11 mouse cellular contexts compared by ENCODE assay signal in genomic region chr12:31507718-31508364, GRCm38 (mm10). TPM values are rescaled to one million over a fixed set of nuclear protein-coding genes. Genes with fewer than 3 reads are reported as not detected.
A peak's percentile ranks its signal among the peaks of the same experiment; 100 is the strongest.
DNase-seq lines count a peak whose midpoint lies in the region; ATAC-seq and TF ChIP-seq lines count a peak whose summit lies in the region.
"Had no signal": no experiment of that assay in that cellular context is flagged by ENCODE, and none has a peak within 500 bp of the region (broad histone marks: within the 10 kb centered on the region; RNA-seq: fewer than 3 reads in every experiment).

No protein-coding gene starts in this region.

- TF ChIP-seq POLR2A in cerebellum, adult 2 months (IDR thresholded peaks at IDR 0.05; ENCODE audit: borderline replicate concordance, insufficient read depth, low read length), result no peak

- no peak; the same call in 1 of the 2 replicates for ATAC-seq in cerebellum, adult (ENCODE audit: insufficient number of reproducible peaks, low FRiP score, low TSS enrichment)
- 0 out of 2 replicates have a peak, but pooled peaks have one; percentile 36 for ATAC-seq in common myeloid progenitor, adult 5-6 weeks (replicated peaks; ENCODE audit: low read depth, poor library complexity, severe bottlenecking)

- no peak overlapping the region for H3K4me3 ChIP-seq in cerebellum, adult 2 months (replicated peaks; ENCODE audit: insufficient read depth, low read depth, low read length)
- no peak overlapping the region for H3K4me3 ChIP-seq in layer of hippocampus, adult 2 months

- WGBS in cerebellum, adult 2 months, result 38% methylated on average over 6 of the region's 6 CpGs

- peak; percentile 36; the same call in 1 of the 2 replicates for TF ChIP-seq CTCF in cerebellum, adult 2 months (IDR thresholded peaks at IDR 0.05; ENCODE audit: borderline replicate concordance, insufficient read depth, low read depth, low read length)
- peak; percentile 84 for TF ChIP-seq CTCF in layer of hippocampus, adult 2 months (conservative IDR thresholded peaks at IDR 0.05)

- no peak overlapping the region for H3K27ac ChIP-seq in cerebellum, adult 2 months (ENCODE audit: insufficient read depth, low read length)
- H3K27ac ChIP-seq in layer of hippocampus, adult 2 months, result peak overlapping the region; percentile 6; the same call in 1 of the 2 replicates

- DNase-seq in cerebellum, adult 2 months, result peak in 1 of 2 experiments; percentile 49
- DNase-seq in layer of hippocampus, adult 2 months (ENCODE audit: low spot score in 2 of 2), result peak in 1 of 2 experiments; percentile 58
- DNase-seq in layer of hippocampus, adult 8-10 months (ENCODE audit: low spot score in 2 of 2), result no peak
- peak; percentile 61 for DNase-seq in CD4-positive, CD25-positive, alpha-beta regulatory T cell, adult 2 months (ENCODE audit: low read depth, low spot score)
- no peak for DNase-seq in natural killer cell, adult 2 months (ENCODE audit: low spot score in 2 of 2)
- DNase-seq in spleen, postnatal 10 days (ENCODE audit: low spot score in 2 of 2), result no peak

- no peaks in the 10 kb centered on the region for H3K4me1 ChIP-seq in cerebellum, adult 2 months (ENCODE audit: control insufficient read depth, insufficient read depth, low read length)

- no peaks in the 10 kb centered on the region for H3K27me3 ChIP-seq in cerebellum, adult 2 months (ENCODE audit: control insufficient read depth, insufficient read depth, low read length)

RNA-seq across cellular contexts. Expression of gene Cbll1, which starts 8.4 kb away (rescaled TPM):
- 11.3 and 13.3 TPM in 2 replicates for polyA plus RNA-seq in cerebellum, adult 2 months (2012; rRNA removed)
- total RNA-seq in layer of hippocampus, adult 2 months (2021), result 10 to 100 TPM; 23.7 to 27.1 TPM
- total RNA-seq in layer of hippocampus, adult 8-10 months (2022), result 10 to 100 TPM; 22.4 to 26.9 (median 25.1) TPM
- 14.2 and 15.1 TPM in 2 replicates for total RNA-seq in common myeloid progenitor, adult 5-6 weeks (2017)

RNA-seq across cellular contexts. Expression of gene Slc26a4, which starts 51.9 kb away (rescaled TPM):
- polyA plus RNA-seq in cerebellum, adult 2 months (2012; rRNA removed), result 0.05 TPM in 1 of 2 replicates, not detected in the other
- 10 to 100 TPM; 10.5 to 11.3 TPM for total RNA-seq in layer of hippocampus, adult 2 months (2021)
- total RNA-seq in layer of hippocampus, adult 8-10 months (2022), result 10 to 100 TPM in 3 of 4 experiments, 1 to 10 TPM in 1; 9.8 to 13.1 (median 10.8) TPM
- total RNA-seq in common myeloid progenitor, adult 5-6 weeks (2017), result not detected in 2 replicates
- total RNA-seq: heart, adult 18-20 months had no signal
- polyA plus RNA-seq: G1E; lung, embryonic 16.5 days had no signal

Comparison
In these comparisons a context has a peak if more than half of its experiments do, and no peak if none do; other contexts are left out.
1. RNA of gene Slc26a4, which starts 51.9 kb away (total RNA-seq): 9.8 to 13.1 TPM in layer of hippocampus, adult 8-10 months and 10.5 to 11.3 TPM in layer of hippocampus, adult 2 months; not detected in common myeloid progenitor, adult 5-6 weeks; every median in the first group is over 10 times any median in the second.